ENCODE assay signal across 19 mouse cellular contexts in the genomic region with DNA sequence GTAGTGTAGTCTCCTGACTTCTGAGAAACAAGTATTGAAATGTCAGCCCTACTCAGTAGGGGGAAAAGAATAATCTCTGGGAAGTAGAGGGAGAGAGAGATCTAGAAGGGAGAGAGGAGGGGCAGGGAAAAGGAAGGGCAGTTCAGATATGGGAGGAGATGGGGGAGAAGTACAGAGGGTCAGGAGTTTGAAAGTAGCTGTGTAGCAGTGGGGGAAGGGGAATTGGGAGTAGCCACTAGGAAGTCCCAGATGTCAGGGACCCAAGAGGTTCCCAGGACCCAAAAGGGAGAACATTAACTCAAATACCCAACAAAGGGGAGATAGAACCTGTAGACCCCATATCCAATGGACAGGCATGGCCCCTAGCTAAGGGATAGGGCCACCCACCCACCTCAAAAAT. TPM values are rescaled to one million over a fixed set of nuclear protein-coding genes. Genes with fewer than 3 reads are reported as not detected.
"Had no signal": no experiment of that assay in that cellular context is flagged by ENCODE, and none has a peak within 500 bp of the region (broad histone marks: within the 10 kb centered on the region; RNA-seq: fewer than 3 reads in every experiment).

A gene (minus strand): TSS at position 101 of the 400 bp plus-strand sequence.

- H3K4me3 ChIP-seq: lung, embryonic 15.5 days; megakaryocyte, embryonic 14.5 days; midbrain, embryonic 13.5 days; midbrain, embryonic 15.5 days; neural tube, embryonic 12.5 days; stomach, embryonic 15.5 days had no signal

- ATAC-seq: midbrain, embryonic 13.5 days; midbrain, embryonic 15.5 days had no signal

- H3K4me2 ChIP-seq: lung, embryonic 15.5 days; midbrain, embryonic 11.5 days; midbrain, embryonic 13.5 days; midbrain, embryonic 15.5 days; neural tube, embryonic 12.5 days; stomach, embryonic 15.5 days had no signal

- H3K9me3 ChIP-seq: lung, embryonic 15.5 days; megakaryocyte, embryonic 14.5 days; midbrain, embryonic 13.5 days; midbrain, embryonic 15.5 days; neural tube, embryonic 12.5 days; stomach, embryonic 15.5 days had no signal

- H3K27ac ChIP-seq: lung, embryonic 15.5 days; macrophage; midbrain, embryonic 13.5 days; midbrain, embryonic 15.5 days; neural tube, embryonic 12.5 days; stomach, embryonic 15.5 days; stomach, postnatal 0 days had no signal

- H3K9ac ChIP-seq: lung, embryonic 15.5 days; midbrain, embryonic 13.5 days; midbrain, embryonic 15.5 days; neural tube, embryonic 12.5 days; stomach, embryonic 15.5 days had no signal

- H3K36me3 ChIP-seq: lung, embryonic 15.5 days; midbrain, embryonic 13.5 days; midbrain, embryonic 15.5 days; neural tube, embryonic 12.5 days; stomach, embryonic 15.5 days had no signal

- DNase-seq: lung, postnatal 14 days; right cerebral cortex, postnatal 14 days; thymus, adult 2 months; thymus, postnatal 25 days; thymus, postnatal 4 days had no signal

- H3K4me1 ChIP-seq: lung, embryonic 15.5 days; midbrain, embryonic 13.5 days; midbrain, embryonic 15.5 days; neural tube, embryonic 12.5 days had no signal

- H3K27me3 ChIP-seq: lung, embryonic 15.5 days; megakaryocyte, embryonic 14.5 days; midbrain, embryonic 13.5 days; midbrain, embryonic 15.5 days; neural tube, embryonic 12.5 days; stomach, embryonic 15.5 days had no signal

RNA-seq across cellular contexts. Expression of the gene that starts here (rescaled TPM):
- total RNA-seq: megakaryocyte progenitor cell, adult 5-6 weeks; midbrain, postnatal 0 days; monocyte, adult 5-6 weeks; neutrophil, adult 5-6 weeks had no signal
- polyA plus RNA-seq: macrophage; midbrain, embryonic 11.5 days; midbrain, embryonic 13.5 days; midbrain, embryonic 15.5 days; spleen, adult 2 months had no signal
